Mouse (Mus musculus) midbrain, embryonic 16.5 days (tissue): ENCODE data around the gene Cbfa2t3. TPM values are rescaled to one million over a fixed set of nuclear protein-coding genes. Genes with fewer than 3 reads are reported as not detected.

Source experiments
- ATAC-seq: fragments of 200-750 bp; cut with Nextera tagmentation; 2 replicates; pipeline ENCODE4 v1.8.0; 2017; ENCODE audit warnings: moderate TSS enrichment
- H3K27ac ChIP-seq: fragments of 300-500 bp; sonication (generic); 2 replicates; pipeline ENCODE4 v1.5.1; 2014; ENCODE audit warnings: mild to moderate bottlenecking, low read length, mixed read lengths
- H3K27me3 ChIP-seq: fragments of 300-500 bp; sonication (generic); 2 replicates; pipeline ENCODE4 v1.6.1; 2014; ENCODE audit warnings: low read depth, low read length, mixed read lengths; ENCODE audit not compliant: control insufficient read depth, insufficient read depth
- H3K36me3 ChIP-seq: fragments of 300-500 bp; sonication (generic); 2 replicates; pipeline ENCODE4 v1.6.1; 2014; ENCODE audit warnings: mild to moderate bottlenecking, low read length, moderate library complexity, mixed read lengths; ENCODE audit not compliant: control insufficient read depth, insufficient read depth
- H3K4me1 ChIP-seq: fragments of 300-500 bp; sonication (generic); 2 replicates; pipeline ENCODE4 v1.6.1; 2014; ENCODE audit warnings: mild to moderate bottlenecking, low read length, mixed read lengths; ENCODE audit not compliant: control insufficient read depth, insufficient read depth
- H3K4me2 ChIP-seq: fragments of 300-500 bp; sonication (generic); 2 replicates; pipeline ENCODE4 v1.6.1; 2014; ENCODE audit warnings: mild to moderate bottlenecking, low read length, mixed read lengths
- H3K4me3 ChIP-seq: fragments of 300-500 bp; sonication (generic); 2 replicates; pipeline ENCODE4 v1.5.1; 2014; ENCODE audit warnings: low read depth, mild to moderate bottlenecking, low read length, moderate library complexity, mixed read lengths
- H3K9ac ChIP-seq: fragments of 300-500 bp; sonication (generic); 2 replicates; pipeline ENCODE4 v1.6.1; 2014; ENCODE audit warnings: low read depth, low read length, mixed read lengths
- H3K9me3 ChIP-seq: fragments of 300-500 bp; sonication (generic); replicated peaks from 2 replicates; pipeline ENCODE4 v1.6.1; 2014; ENCODE audit warnings: mild to moderate bottlenecking, low read length, mixed read lengths; ENCODE audit not compliant: control insufficient read depth, poor library complexity, severe bottlenecking
- WGBS: fragments of 180-500 bp; shearing (Covaris S2); extraction: QIAGEN DNeasy Blood & Tissue Kit; methylation state at CpG from one replicate; pipeline ENCODE4 v1.1.7; 2014; 5-methylcytosine and 5-hydroxymethylcytosine counted together
- polyA plus RNA-seq: library from polyadenylated mRNA; unstranded; fragments of >200 nt; fragmentation: Nextera tagmentation; extraction: Ambion mirVana; gene quantifications from 2 replicates; pipeline ENCODE4 v1.2.1, GENCODE M21; 2015

Cbfa2t3 gene
- polyA plus RNA-seq, 1 experiment from 2014 or later = 17.7 TPM

DNA sequence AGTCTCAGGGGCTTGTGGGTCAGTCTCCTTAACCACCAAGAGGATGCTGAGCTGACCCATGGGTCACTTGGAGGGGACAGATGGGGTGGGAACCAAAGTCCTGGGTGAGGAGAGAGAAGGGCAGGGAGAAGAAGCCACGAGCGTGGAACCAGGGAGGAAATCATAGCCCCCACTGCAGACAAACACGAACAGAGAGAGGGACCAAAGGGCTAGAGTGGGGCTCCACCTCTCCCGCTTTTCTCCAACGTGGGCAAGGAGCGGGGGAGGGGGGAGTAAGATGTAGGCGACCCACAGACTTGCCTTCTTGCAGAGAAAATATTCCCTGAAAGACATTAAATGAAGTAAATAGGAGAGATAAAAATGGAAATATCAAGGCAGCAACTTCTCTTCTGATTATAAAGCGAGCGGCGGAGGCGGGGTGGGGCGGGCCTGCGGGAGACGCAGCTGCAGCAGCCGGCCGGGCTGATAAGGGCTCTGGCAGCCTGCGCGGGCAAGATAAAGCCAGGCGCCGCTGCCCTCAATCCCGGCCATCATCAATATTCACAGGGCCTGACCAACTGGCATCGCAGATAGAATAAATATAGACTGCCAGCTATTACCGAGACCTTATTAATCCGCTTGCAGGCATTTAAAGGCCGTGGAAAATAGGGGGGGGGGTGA lies 21.3 kb upstream of the Cbfa2t3 start:
- 7% methylated on average over 25 of the region's 25 CpGs for WGBS
- Histone ChIP-seq H3K4me3 (no peak overlapping the region; the same call in 1 of the 2 replicates), H3K27me3 (no peaks in the 10 kb centered on the region)

GRCm38 (mm10) chr8:122719500-122720065 lies 20.7 kb upstream of the Cbfa2t3 start:
- WGBS = 27% methylated on average over 7 of the region's 7 CpGs
- no peaks in the 10 kb centered on the region for H3K27me3 ChIP-seq
- H3K27ac ChIP-seq = peak overlapping the region; percentile 87
- H3K4me3 ChIP-seq = no peak overlapping the region
- H3K9me3 ChIP-seq = no peaks in the 10 kb centered on the region
- peak overlapping the region; percentile 27 for H3K4me2 ChIP-seq
- peaks cover 20% of the 10 kb centered on the region for H3K4me1 ChIP-seq
- peak overlapping the region; percentile 27; the same call in 1 of the 2 replicates for H3K9ac ChIP-seq
- ATAC-seq = peak; percentile 38
- H3K36me3 ChIP-seq = no peaks in the 10 kb centered on the region

More for the DNA sequence above, 21.3 kb upstream of the Cbfa2t3 start:
- no peaks in the 10 kb centered on the region for H3K36me3 ChIP-seq
- peak overlapping the region; percentile 27 for H3K9ac ChIP-seq
- peaks cover 20% of the 10 kb centered on the region for H3K4me1 ChIP-seq
- no peaks in the 10 kb centered on the region for H3K9me3 ChIP-seq
- H3K27ac ChIP-seq = peak overlapping the region; percentile 87
- peak overlapping the region; percentile 27 for H3K4me2 ChIP-seq
- ATAC-seq = peak; percentile 87

DNA sequence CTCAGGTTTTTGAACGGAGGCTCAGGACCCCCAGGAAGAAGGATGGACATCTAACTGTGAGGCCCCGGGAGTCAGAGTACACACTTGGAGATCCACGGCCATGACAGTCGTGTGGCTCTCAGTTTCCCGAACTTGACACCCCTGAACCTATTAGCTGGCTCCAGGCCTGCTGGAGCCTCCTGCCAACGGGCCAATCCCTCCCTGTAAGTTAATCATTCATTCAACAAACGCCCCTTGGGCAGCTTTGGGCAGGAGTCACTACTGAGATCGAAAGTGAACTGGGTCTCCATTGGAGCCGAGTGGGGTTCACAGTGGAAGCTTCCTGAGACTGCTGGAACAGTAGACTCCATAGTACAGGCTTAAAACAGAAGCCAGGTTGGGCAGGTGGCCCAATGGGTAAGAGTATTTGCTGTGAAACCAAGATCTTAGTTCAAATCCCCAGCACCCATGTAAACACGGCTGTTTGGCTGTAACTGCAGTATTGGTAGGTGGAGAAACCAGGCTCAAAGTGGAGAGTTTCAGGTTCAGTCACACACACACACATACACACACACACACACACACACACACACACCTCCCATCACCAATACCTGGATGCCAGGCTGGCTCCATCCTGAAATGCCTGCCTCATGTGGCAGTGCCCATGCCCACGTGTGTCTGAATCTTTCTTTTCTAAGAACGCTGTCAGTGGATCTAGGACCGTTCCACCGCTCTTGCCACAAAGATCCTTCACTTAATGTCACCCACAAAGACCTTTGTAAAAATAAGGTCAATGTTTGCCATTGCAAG lies 20.0 kb upstream of the Cbfa2t3 start:
- no peaks in the 10 kb centered on the region for H3K9me3 ChIP-seq
- H3K9ac ChIP-seq = no peak overlapping the region
- H3K27ac ChIP-seq = peak overlapping the region; percentile 87
- no peaks in the 10 kb centered on the region for H3K36me3 ChIP-seq
- H3K27me3 ChIP-seq = no peaks in the 10 kb centered on the region
- no peak for ATAC-seq
- WGBS = 85% methylated on average over 14 of the region's 14 CpGs
- peaks cover 20% of the 10 kb centered on the region for H3K4me1 ChIP-seq
- no peak overlapping the region for H3K4me2 ChIP-seq
- H3K4me3 ChIP-seq = no peak overlapping the region

- WGBS = 88% methylated on average over 10 of the region's 10 CpGs
- Histone ChIP-seq H3K9ac (no peak overlapping the region), H3K36me3 (no peaks in the 10 kb centered on the region), H3K4me3 (no peak overlapping the region), H3K4me1 (peaks cover 20% of the 10 kb centered on the region), H3K4me2 (no peak overlapping the region), H3K27me3 (no peaks in the 10 kb centered on the region), H3K9me3 (no peaks in the 10 kb centered on the region), H3K27ac (no peak overlapping the region)
- no peak for ATAC-seq
These were observed 19.1 kb upstream of the Cbfa2t3 start for GRCm38 (mm10) chr8:122717869-122718509.

- WGBS = 83% methylated on average over 8 of the region's 8 CpGs
These were observed 17.7 kb upstream of the Cbfa2t3 start for GRCm38 (mm10) chr8:122716566-122716965.

DNA sequence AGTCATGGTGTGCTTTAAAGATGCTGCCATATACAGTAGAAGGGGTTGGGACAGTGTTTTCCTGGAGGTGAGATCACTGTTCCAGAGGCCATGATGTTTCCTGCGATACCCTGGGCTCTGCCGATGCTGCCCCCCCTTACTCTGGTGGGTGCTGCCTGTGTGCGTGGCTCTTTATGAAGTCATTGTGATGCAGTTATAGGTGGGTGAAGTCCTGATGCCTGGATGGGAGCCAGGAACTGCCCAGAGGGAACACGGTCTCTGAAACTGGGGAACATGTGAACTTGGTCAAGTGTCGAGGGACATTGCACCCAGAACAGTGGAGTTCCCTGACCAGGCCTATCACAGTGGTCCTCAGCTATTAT lies 14.2 kb upstream of the Cbfa2t3 start:
- ATAC-seq = no peak
- no peak overlapping the region for H3K27ac ChIP-seq
- no peak overlapping the region for H3K9ac ChIP-seq
- H3K4me3 ChIP-seq = no peak overlapping the region
- no peaks in the 10 kb centered on the region for H3K27me3 ChIP-seq
- 91% methylated on average over 5 of the region's 5 CpGs for WGBS
- no peak overlapping the region for H3K4me2 ChIP-seq
- H3K36me3 ChIP-seq = no peaks in the 10 kb centered on the region
- H3K9me3 ChIP-seq = no peaks in the 10 kb centered on the region
- no peaks in the 10 kb centered on the region; the same call in 1 of the 2 replicates for H3K4me1 ChIP-seq

More at GRCm38 (mm10) chr8:122716566-122716965, 17.7 kb upstream of the Cbfa2t3 start:
- no peak overlapping the region for H3K4me3 ChIP-seq
- peaks cover 20% of the 10 kb centered on the region for H3K4me1 ChIP-seq
- H3K9ac ChIP-seq = no peak overlapping the region
- ATAC-seq = no peak
- H3K27ac ChIP-seq = no peak overlapping the region
- H3K4me2 ChIP-seq = no peak overlapping the region
- H3K36me3 ChIP-seq = no peaks in the 10 kb centered on the region
- H3K9me3 ChIP-seq = no peaks in the 10 kb centered on the region
- H3K27me3 ChIP-seq = no peaks in the 10 kb centered on the region

DNA sequence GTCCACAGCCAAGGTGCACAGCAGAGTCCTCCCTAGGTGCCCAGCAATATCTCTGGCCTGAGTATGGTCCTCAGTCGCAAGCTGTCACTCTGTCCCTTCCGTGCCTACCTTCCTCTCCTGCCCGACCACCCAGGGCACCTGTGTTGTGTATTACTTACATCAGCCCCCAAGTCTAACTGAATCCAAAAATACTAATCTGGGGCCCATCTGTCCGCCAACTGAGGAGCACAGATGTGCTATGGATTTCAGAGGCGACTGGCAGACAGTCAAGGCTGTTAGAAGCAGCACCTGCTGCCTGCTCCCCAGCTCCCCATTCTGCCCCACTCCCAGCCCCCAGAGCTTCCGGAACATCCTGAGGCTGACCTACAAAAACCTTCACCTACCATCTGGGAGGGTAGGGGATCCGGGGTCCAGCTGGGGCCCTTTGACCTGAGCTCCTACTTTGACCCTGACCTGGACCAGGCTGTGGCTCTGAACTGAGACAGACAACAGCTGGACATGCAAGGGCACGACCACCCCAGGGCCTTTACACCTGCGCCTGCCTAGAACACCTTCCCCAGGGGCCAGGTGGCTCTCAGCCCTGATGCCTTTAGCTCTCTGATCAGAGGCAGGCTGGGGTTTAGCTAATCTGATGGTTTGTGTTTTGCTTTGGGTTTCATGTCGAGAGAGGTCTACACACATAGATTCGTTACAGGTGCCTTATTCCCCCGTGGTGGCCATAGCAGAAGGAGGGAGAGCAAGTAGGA lies 13.7 kb upstream of the Cbfa2t3 start:
- Histone ChIP-seq H3K36me3 (no peaks in the 10 kb centered on the region), H3K27me3 (no peaks in the 10 kb centered on the region), H3K9ac (no peak overlapping the region), H3K4me2 (no peak overlapping the region), H3K4me3 (no peak overlapping the region), H3K4me1 (no peaks in the 10 kb centered on the region; the same call in 1 of the 2 replicates), H3K27ac (no peak overlapping the region), H3K9me3 (no peaks in the 10 kb centered on the region)
- WGBS = 68% methylated on average over 12 of the region's 12 CpGs
- no peak for ATAC-seq

- Histone ChIP-seq H3K36me3 (no peaks in the 10 kb centered on the region), H3K27ac (no peak overlapping the region), H3K4me1 (no peaks in the 10 kb centered on the region; the same call in 1 of the 2 replicates), H3K9me3 (no peaks in the 10 kb centered on the region), H3K4me2 (no peak overlapping the region), H3K9ac (no peak overlapping the region), H3K4me3 (no peak overlapping the region), H3K27me3 (no peaks in the 10 kb centered on the region)
- ATAC-seq = no peak
- 82% methylated on average over 11 of the region's 11 CpGs for WGBS
These were observed 13.0 kb upstream of the Cbfa2t3 start for GRCm38 (mm10) chr8:122711891-122712365.
